Mouse (Mus musculus) granulocyte monocyte progenitor cell, adult 5-6 weeks (primary cell): ENCODE measurements around the gene Ophn1. TPM values are rescaled to one million over a fixed set of nuclear protein-coding genes. Genes with fewer than 3 reads are reported as not detected.

ENCODE experiments used
- total RNA-seq, 2 experiments: library from RNA; stranded (forward) in 1 of 2; stranded (reverse) in 1 of 2; fragments of 200-712, 200-1000 nt in 1 of 2; fragments of >200 nt in 1 of 2; fragmentation: Nextera tagmentation in 1 of 2; gene quantifications; 2 replicates each; pipeline ENCODE4 v1.2.3; 2014 to 2017

Gene Ophn1
- total RNA-seq, 2 experiments from 2014 or later: 2.8 to 2.9 TPM

Other genes with a start within 250 kb of the Ophn1 start
- 14.2 and 15.6 TPM in 2 replicates for gene Yipf6, start 45.3 kb upstream of the Ophn1 start, total RNA-seq (2014; fragmentation: Nextera tagmentation)
- gene Yipf6, start 45.3 kb upstream of the Ophn1 start, total RNA-seq (2017): 18.9 and 28.9 TPM in 2 replicates
- gene Stard8, start 112.2 kb upstream of the Ophn1 start, total RNA-seq (2014; fragmentation: Nextera tagmentation): 5.4 and 5.7 TPM in 2 replicates
- gene Stard8, start 112.2 kb upstream of the Ophn1 start, total RNA-seq (2017): 7.6 and 9.7 TPM in 2 replicates
- gene Efnb1, start 245.1 kb upstream of the Ophn1 start, total RNA-seq (2014; fragmentation: Nextera tagmentation): 0.47 and 0.62 TPM in 2 replicates
- 0.34 and 0.46 TPM in 2 replicates for gene Efnb1, start 245.1 kb upstream of the Ophn1 start, total RNA-seq (2017)